Mouse (Mus musculus) ovary, adult 18-20 months (tissue): ENCODE results near the gene Gnaq.
A peak's percentile ranks its signal among the peaks of the same experiment; 100 is the strongest.

ENCODE experiments used
- DNase-seq: peaks from one replicate; pipeline ENCODE4 v3.0.0; 2022; ENCODE audit warnings: low spot score, mixed read lengths

Gnaq gene

GRCm38 (mm10) chr19:16375881-16376280 is 243.2 kb downstream of the Gnaq start:
- no peak for DNase-seq

GRCm38 (mm10) chr19:16378565-16378964 is 245.9 kb downstream of the Gnaq start:
- no peak for DNase-seq

DNA sequence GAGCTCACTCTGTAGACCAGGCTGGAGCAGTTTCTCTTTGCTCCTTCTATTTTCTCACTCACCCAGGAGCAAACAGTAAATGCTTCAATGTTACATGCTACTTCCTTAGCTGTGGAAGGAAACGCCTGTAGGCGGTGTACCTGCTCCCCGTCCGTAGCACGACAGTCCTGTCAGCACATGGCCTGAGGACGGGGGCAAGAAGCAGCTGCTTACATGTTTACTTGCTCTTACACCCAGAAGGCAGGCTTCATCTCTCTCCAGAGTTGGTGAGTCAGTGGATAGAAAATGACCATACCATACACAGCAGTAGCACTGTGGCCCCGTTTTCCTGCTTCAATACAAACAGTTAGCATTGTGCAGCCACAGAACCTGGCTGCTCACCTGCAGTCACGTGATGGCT is 247.1 kb downstream of the Gnaq start:
- no peak for DNase-seq

- no peak for DNase-seq
Measured at GRCm38 (mm10) chr19:16382392-16382791, 249.8 kb downstream of the Gnaq start.

- DNase-seq = no peak
Measured at GRCm38 (mm10) chr19:16383127-16383526, 250.5 kb downstream of the Gnaq start.

DNA sequence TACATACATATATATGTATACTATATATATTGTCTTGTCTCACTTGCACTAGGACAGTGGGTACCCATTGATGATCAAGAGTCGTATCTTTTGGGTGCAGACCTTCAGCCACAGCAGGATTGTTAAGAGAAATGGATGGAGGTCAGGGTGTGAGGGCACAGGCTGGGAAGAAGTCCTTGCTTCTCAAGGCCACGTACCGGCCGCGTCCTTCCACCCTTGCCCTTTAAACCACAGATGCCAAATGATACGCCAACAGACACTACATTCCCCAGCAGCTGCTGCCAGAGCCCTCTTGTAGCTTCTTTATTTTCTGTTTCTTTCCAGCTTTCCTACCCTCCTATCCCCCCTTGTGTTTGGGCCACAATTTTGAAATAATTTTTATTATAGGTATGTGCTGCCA is 251.5 kb downstream of the Gnaq start:
- peak; percentile 50 for DNase-seq

DNA sequence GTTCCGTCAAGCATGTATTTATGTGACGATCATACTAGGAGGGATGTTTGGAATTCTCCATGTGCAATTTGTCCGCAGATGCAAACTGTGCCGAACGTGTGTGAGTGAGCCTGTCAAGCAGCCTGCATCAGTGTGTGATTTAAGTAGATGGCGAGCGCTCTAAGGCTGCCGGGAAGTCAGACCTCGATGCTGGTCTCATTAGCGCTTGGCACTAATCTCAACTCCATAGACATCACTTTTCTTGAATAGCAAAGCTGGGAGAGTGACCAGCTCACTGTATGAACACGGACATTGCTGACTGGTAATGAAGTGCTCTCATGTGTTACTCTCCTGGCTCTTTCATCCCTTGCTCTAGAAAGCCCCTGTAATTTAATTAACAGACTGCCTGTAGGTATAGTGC is 252.3 kb downstream of the Gnaq start:
- no peak for DNase-seq

DNA sequence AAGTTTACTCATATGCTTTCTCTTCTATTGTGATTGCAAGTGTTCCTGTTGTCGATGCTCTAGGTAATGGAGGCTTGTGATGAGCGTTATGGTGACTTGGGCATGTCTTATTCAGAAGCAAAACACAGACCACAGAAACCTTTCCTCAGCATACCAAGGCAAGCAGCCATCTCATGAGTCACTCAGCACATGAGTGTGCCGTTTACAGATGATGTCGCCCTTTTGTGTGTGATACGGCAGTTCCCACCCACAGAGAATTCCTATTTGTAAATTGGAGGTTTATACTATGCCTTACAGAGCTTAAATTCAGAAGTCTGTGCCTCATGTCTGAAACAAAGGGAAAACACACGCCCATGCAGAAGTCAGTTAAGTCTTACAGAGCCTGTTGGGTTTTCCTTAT is 253.9 kb downstream of the Gnaq start:
- no peak for DNase-seq

GRCm38 (mm10) chr19:16390192-16390795 is 257.7 kb downstream of the Gnaq start:
- DNase-seq = no peak

DNA sequence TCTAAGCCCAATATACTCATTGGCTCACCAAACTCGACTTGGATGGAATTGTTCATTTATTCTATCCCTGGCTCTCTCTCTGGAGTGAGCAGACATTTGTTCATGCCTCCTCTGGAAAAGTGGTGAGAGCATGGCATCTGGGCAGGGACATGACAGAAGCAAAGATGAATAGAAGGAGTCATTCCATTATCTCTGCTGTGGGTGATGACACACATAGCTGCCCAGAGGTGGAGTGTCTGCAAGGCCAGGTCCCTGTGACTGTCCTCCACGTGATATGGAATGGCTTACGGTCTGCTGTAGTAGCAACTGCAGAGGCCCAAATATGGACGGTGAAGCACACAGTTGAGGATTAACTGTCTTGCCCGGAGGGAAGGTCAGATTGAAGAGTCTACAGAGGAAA is 261.8 kb downstream of the Gnaq start:
- no peak for DNase-seq

DNA sequence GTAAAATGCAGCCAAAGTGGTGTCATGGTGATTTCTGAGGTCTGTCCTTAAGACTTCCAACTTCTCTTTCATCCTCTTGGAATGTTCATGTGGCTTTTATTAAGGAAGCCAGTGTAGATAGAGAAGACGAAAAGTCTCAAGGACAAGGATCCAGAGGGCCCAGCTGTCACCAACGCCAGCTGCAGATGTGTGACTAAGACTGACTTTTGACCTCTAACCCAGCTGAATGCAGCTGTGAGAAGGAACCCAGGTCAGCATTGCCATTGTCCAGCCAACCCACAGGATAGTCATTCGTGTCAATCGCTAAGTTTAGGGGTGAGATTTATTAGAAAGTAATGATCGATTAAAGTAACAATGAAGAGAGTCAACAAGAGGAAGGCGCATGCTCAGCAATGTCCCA is 270.5 kb downstream of the Gnaq start:
- DNase-seq = no peak

- no peak for DNase-seq
Measured at GRCm38 (mm10) chr19:16407727-16408126, 275.1 kb downstream of the Gnaq start.

DNA sequence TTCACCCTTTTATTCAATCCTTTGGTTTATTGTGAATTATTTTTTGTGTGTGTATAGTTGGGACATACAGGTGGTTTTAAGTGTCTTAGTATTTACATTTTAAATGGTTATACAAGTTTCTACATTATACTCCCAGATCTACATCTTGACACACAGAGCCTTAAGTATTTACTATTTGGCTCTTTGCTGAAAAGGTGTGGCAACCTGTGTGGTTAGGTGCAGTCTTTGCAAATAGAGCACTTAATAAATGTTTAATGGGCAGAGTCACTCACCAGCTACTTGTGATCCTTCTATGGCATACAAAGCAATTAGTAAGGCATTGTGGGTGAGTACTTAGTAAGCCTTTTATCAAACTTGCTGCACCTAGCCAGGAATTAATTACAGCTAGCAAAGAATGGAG is 278.7 kb downstream of the Gnaq start:
- no peak for DNase-seq

GRCm38 (mm10) chr19:16418086-16418663 is 285.5 kb downstream of the Gnaq start:
- no peak for DNase-seq

GRCm38 (mm10) chr19:16425596-16425995 is 293.0 kb downstream of the Gnaq start:
- peak; percentile 17 for DNase-seq

GRCm38 (mm10) chr19:16431368-16431767 is 298.7 kb downstream of the Gnaq start:
- DNase-seq = no peak

- DNase-seq = no peak
Measured at GRCm38 (mm10) chr19:16434879-16435278, 302.2 kb downstream of the Gnaq start.

DNA sequence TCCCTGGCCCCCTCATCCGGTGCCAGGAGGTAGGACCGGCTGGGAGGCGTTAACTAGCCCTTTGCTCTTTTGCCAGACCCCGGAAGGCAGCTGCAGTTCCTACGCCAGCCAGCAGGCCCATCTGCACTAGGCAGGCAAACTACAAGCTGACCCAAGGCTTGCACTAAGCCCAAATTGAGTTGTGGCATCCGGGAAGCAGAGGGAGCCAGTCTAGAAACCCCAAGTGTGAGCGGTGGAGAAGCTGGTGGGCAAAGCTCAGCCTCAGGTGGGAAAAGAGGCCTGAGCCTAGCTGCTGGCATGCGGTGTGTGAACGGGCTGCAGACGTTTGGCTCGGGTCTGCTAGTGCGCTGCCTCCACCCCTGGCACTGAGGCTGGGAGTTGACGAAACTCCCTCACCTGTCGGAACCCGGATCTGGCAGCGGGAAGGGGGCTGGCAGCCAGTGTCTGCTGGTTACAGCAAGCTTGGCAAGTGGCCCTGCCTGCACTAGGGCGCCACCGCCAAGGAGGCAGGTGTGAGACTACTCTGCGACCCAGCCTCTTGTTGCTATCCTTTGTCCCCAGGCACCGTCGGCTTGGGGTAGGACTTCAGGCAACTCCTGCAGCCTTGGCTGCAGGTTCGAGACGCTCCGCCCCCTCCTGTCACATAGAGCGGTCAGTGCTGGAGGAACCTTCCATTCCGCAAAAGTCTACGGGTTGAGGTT is 303.1 kb downstream of the Gnaq start, which contains the start of gene Gna14:
Gene Gna14 (plus strand): TSS at position 232 of the 701 bp plus-strand sequence.
- peak; percentile 56 for DNase-seq

DNA sequence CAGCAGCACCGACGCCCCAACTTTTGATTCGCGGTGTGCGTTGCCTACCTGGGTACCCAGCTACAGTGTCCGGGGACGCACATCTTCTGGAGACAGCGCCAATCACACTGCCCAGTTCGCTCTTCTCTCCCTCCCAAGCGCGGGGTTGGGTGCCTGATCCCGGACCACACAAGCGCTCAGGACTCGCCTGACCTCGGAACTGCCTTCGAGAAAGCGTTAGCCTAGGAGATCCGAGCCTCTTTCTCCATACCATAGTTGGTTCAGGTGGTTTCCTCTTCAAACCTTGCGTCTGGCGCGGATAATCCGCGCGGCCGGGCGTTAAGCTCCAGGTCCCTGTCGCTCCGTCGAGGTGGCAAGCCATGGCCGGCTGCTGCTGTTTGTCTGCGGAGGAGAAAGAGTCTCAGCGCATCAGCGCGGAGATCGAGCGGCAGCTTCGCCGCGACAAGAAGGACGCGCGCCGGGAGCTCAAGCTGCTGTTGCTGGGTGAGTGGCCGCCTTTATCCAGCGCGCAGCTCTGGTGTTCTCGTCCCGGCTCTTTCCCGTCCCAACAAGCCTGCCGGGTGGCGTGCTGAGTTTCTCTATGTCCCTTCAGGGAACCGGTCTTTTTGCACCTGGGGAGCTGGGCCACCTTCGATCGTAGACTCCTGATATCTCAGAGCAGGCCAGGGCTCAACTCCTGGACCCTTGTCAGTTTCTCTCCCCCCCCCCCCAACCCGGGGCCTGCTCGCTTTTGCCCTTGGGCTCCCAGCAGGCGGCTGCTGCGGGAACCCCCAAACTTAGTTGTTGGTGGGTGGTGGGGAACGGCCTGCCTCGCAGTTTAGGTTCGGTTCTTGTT is 303.9 kb downstream of the Gnaq start:
- DNase-seq = peak; percentile 10
